Mouse (Mus musculus): ENCODE data around the gene Tmem120a.

- TF ChIP-seq POLR2A (IDR thresholded peaks at IDR 0.05; ENCODE audit: borderline replicate concordance, low read depth, low read length) = no peak
- TF ChIP-seq CTCF (IDR thresholded peaks at IDR 0.05; ENCODE audit: low read depth, low read length) = no peak
Observed at GRCm38 (mm10) chr5:135703431-135703830, 40.8 kb downstream of the Tmem120a start.
